Mouse (Mus musculus) midbrain, postnatal 0 days (tissue): ENCODE data around the gene Col9a1. TPM values are rescaled to one million over a fixed set of nuclear protein-coding genes. Genes with fewer than 3 reads are reported as not detected.

Experiments
- ATAC-seq: fragments of 200-750 bp; cut with Nextera tagmentation; 2 replicates; pipeline ENCODE4 v1.8.0; 2017; ENCODE audit warnings: moderate number of reproducible peaks, mild to moderate bottlenecking, moderate TSS enrichment, moderate library complexity; ENCODE audit not compliant: low FRiP score
- DNase-seq: peaks from one replicate; pipeline ENCODE4 v3.0.0-alpha.2; 2015; ENCODE audit warnings: low spot score
- H3K27ac ChIP-seq: fragments of 300-500 bp; sonication (generic); 2 replicates; pipeline ENCODE4 v1.5.1; 2014; ENCODE audit warnings: low read depth, mild to moderate bottlenecking, low read length, mixed read lengths
- H3K27me3 ChIP-seq: fragments of 300-500 bp; sonication (generic); 2 replicates; pipeline ENCODE4 v1.6.1; 2014; ENCODE audit warnings: low read length, control low read depth, mixed read lengths; ENCODE audit not compliant: insufficient read depth
- H3K36me3 ChIP-seq: fragments of 300-500 bp; sonication (generic); 2 replicates; pipeline ENCODE4 v1.6.1; 2014; ENCODE audit warnings: low read length, control low read depth, mixed read lengths; ENCODE audit not compliant: insufficient read depth
- H3K4me1 ChIP-seq: fragments of 300-500 bp; sonication (generic); 2 replicates; pipeline ENCODE4 v1.6.1; 2014; ENCODE audit warnings: mild to moderate bottlenecking, control low read depth, antibody characterized with exemption, low read length, mixed read lengths; ENCODE audit not compliant: insufficient read depth
- H3K4me2 ChIP-seq: fragments of 300-500 bp; sonication (generic); 2 replicates; pipeline ENCODE4 v1.6.1; 2014; ENCODE audit warnings: low read depth, mild to moderate bottlenecking, low read length, mixed read lengths; ENCODE audit not compliant: poor library complexity, severe bottlenecking
- H3K4me3 ChIP-seq: fragments of 300-500 bp; sonication (generic); 2 replicates; pipeline ENCODE4 v1.5.1; 2014; ENCODE audit warnings: low read depth, mild to moderate bottlenecking, low read length, moderate library complexity
- H3K9ac ChIP-seq: fragments of 300-500 bp; sonication (generic); replicated peaks from 2 replicates; pipeline ENCODE4 v1.6.1; 2014; ENCODE audit warnings: mild to moderate bottlenecking, low read length, moderate library complexity, mixed read lengths; ENCODE audit not compliant: poor library complexity, severe bottlenecking
- H3K9me3 ChIP-seq: fragments of 300-500 bp; sonication (generic); 2 replicates; pipeline ENCODE4 v1.6.1; 2016; ENCODE audit warnings: low read length, control low read depth
- CTCF ChIP-seq: IDR thresholded peaks from 2 replicates; pipeline ENCODE4 v1.5.1; 2016; ENCODE audit warnings: antibody characterized with exemption, mild to moderate bottlenecking
- WGBS: fragments of 180-500 bp; shearing (Covaris S2); extraction: QIAGEN DNeasy Blood & Tissue Kit; methylation state at CpG from one replicate; pipeline ENCODE4 v1.1.7; 2014; 5-methylcytosine and 5-hydroxymethylcytosine counted together
- polyA plus RNA-seq: library from polyadenylated mRNA; unstranded; fragments of >200 nt; fragmentation: Nextera tagmentation; extraction: Ambion mirVana; gene quantifications from 2 replicates; pipeline ENCODE4 v1.2.1, GENCODE M21; 2015
- total RNA-seq: library from RNA; depleted of rRNA; stranded (reverse); fragments of >200 nt; gene quantifications from 2 replicates; pipeline ENCODE4 v1.2.3, GENCODE M21; 2014

Col9a1 gene
- total and polyA plus RNA-seq, 2 experiments from 2014 or later: 1.6 to 1.7 TPM

GRCm38 (mm10) chr1:24175761-24176160, 1.6 kb upstream of the Col9a1 start:
- H3K27me3 ChIP-seq: no peaks in the 10 kb centered on the region
- H3K4me2 ChIP-seq: no peak overlapping the region
- DNase-seq (no peak), ATAC-seq (no peak)
- H3K36me3 ChIP-seq: no peaks in the 10 kb centered on the region
- no peaks in the 10 kb centered on the region for H3K4me1 ChIP-seq
- no peak overlapping the region for H3K9ac ChIP-seq
- 72% methylated on average over 3 of the region's 3 CpGs for WGBS
- no peak for TF ChIP-seq CTCF
- no peaks in the 10 kb centered on the region for H3K9me3 ChIP-seq
- H3K27ac ChIP-seq: no peak overlapping the region
- H3K4me3 ChIP-seq: no peak overlapping the region

GRCm38 (mm10) chr1:24179856-24180255, 2.4 kb downstream of the Col9a1 start:
- H3K36me3 ChIP-seq: no peaks in the 10 kb centered on the region
- no peak for ATAC-seq
- TF ChIP-seq CTCF: no peak
- no peaks in the 10 kb centered on the region for H3K9me3 ChIP-seq
- 83% methylated on average over 2 of the region's 2 CpGs for WGBS
- H3K27ac ChIP-seq: no peak overlapping the region
- H3K4me3 ChIP-seq: no peak overlapping the region
- H3K4me1 ChIP-seq: no peaks in the 10 kb centered on the region
- H3K9ac ChIP-seq: no peak overlapping the region
- H3K27me3 ChIP-seq: no peaks in the 10 kb centered on the region
- H3K4me2 ChIP-seq: no peak overlapping the region
- DNase-seq: no peak

GRCm38 (mm10) chr1:24184981-24185380, 7.6 kb downstream of the Col9a1 start:
- Histone ChIP-seq H3K4me3 (no peak overlapping the region), H3K27me3 (no peaks in the 10 kb centered on the region), H3K4me2 (no peak overlapping the region), H3K36me3 (no peaks in the 10 kb centered on the region), H3K9ac (no peak overlapping the region), H3K27ac (no peak overlapping the region), H3K4me1 (no peaks in the 10 kb centered on the region), H3K9me3 (no peaks in the 10 kb centered on the region)
- TF ChIP-seq CTCF: no peak
- WGBS: 67% methylated on average over 11 of the region's 11 CpGs
- ATAC-seq (no peak), DNase-seq (peak; percentile 27)

- Histone ChIP-seq H3K27me3 (no peaks in the 10 kb centered on the region), H3K4me1 (no peaks in the 10 kb centered on the region), H3K36me3 (no peaks in the 10 kb centered on the region), H3K4me2 (no peak overlapping the region), H3K9me3 (no peaks in the 10 kb centered on the region), H3K4me3 (no peak overlapping the region), H3K27ac (no peak overlapping the region), H3K9ac (no peak overlapping the region)
- ATAC-seq: no peak
- TF ChIP-seq CTCF: no peak
- DNase-seq: peak; percentile 24
- WGBS: 82% methylated on average over 11 of the region's 11 CpGs
Measured at GRCm38 (mm10) chr1:24186964-24187363, 9.6 kb downstream of the Col9a1 start.

- no peak overlapping the region for H3K27ac ChIP-seq
- no peak overlapping the region for H3K9ac ChIP-seq
- no peak for TF ChIP-seq CTCF
- no peaks in the 10 kb centered on the region for H3K9me3 ChIP-seq
- ATAC-seq (no peak), DNase-seq (no peak)
- H3K4me2 ChIP-seq: no peak overlapping the region
- 74% methylated on average over 4 of the region's 4 CpGs for WGBS
- H3K4me3 ChIP-seq: no peak overlapping the region
- H3K27me3 ChIP-seq: no peaks in the 10 kb centered on the region
- H3K4me1 ChIP-seq: no peaks in the 10 kb centered on the region
- no peaks in the 10 kb centered on the region for H3K36me3 ChIP-seq
Measured at GRCm38 (mm10) chr1:24191668-24192067, 14.3 kb downstream of the Col9a1 start.

GRCm38 (mm10) chr1:24194111-24194510, 16.7 kb downstream of the Col9a1 start:
- WGBS: 67% methylated on average over 4 of the region's 4 CpGs
- TF ChIP-seq CTCF: no peak
- Histone ChIP-seq H3K4me3 (no peak overlapping the region), H3K4me2 (no peak overlapping the region), H3K27ac (no peak overlapping the region), H3K27me3 (no peaks in the 10 kb centered on the region), H3K4me1 (no peaks in the 10 kb centered on the region), H3K36me3 (no peaks in the 10 kb centered on the region), H3K9me3 (no peaks in the 10 kb centered on the region), H3K9ac (no peak overlapping the region)
- ATAC-seq: no peak
- no peak for DNase-seq
